Mouse (Mus musculus) macrophage (primary cell): ENCODE data around the gene Tsnax. TPM values are rescaled to one million over a fixed set of nuclear protein-coding genes. Genes with fewer than 3 reads are reported as not detected.
A peak's percentile ranks its signal among the peaks of the same experiment; 100 is the strongest.

Experiments
- H3K27ac ChIP-seq: fragments of 350-480 bp; formaldehyde crosslinking; 2 replicates; pipeline ENCODE4 v1.9.0; 2021
- H3K36me3 ChIP-seq: fragments of 350-480 bp; formaldehyde crosslinking; 2 replicates; pipeline ENCODE4 v1.9.0; 2021; ENCODE audit errors: inconsistent target
- H3K4me3 ChIP-seq: fragments of 350-480 bp; formaldehyde crosslinking; 2 replicates; pipeline ENCODE4 v1.9.0; 2021; ENCODE audit errors: inconsistent target
- H3K79me2 ChIP-seq: fragments of 350-480 bp; formaldehyde crosslinking; 2 replicates; pipeline ENCODE4 v1.9.0; 2021; ENCODE audit errors: inconsistent target
- WGBS: methylation state at CpG from one replicate; pipeline ENCODE4 v1.1.7; 2026; ENCODE audit warnings: inconsistent platforms; ENCODE audit not compliant: missing documents; 5-methylcytosine and 5-hydroxymethylcytosine counted together
- polyA plus RNA-seq: library from polyadenylated mRNA; stranded (reverse); fragments of 250-400 nt; gene quantifications from 3 replicates; pipeline ENCODE4 v1.2.4, GENCODE M21; 2018; ENCODE audit warnings: inconsistent platforms
- total RNA-seq, 78 experiments: library from RNA; depleted of rRNA; stranded (reverse); fragments of 250-400 nt; gene quantifications; 1 replicate in 9 of 78; 2 replicates in 24 of 78; 3 replicates in 43 of 78; 4 replicates in 2 of 78; pipeline ENCODE4 v1.2.4; 2018; ENCODE audit warnings: inconsistent platforms in 56 of 78

The Tsnax gene
- total RNA-seq (2018; cell fraction: chromatin; rRNA removed), result 10 to 100 TPM in 22 of 26 experiments, 1 to 10 TPM in 4; 5.6 to 54.4 (median 29.0) TPM
- total RNA-seq (2018; cell fraction: cytosol; rRNA removed), result 10 to 100 TPM; 26.1 to 43.2 (median 37.5) TPM
- total RNA-seq (2018; cell fraction: nucleus; rRNA removed), result 10 to 100 TPM in 24 of 26 experiments, 1 to 10 TPM in 2; 9.4 to 58.5 (median 27.9) TPM
- polyA plus RNA-seq, result 32.8 to 60.5 TPM (median 37.0 TPM) in 3 replicates

DNA sequence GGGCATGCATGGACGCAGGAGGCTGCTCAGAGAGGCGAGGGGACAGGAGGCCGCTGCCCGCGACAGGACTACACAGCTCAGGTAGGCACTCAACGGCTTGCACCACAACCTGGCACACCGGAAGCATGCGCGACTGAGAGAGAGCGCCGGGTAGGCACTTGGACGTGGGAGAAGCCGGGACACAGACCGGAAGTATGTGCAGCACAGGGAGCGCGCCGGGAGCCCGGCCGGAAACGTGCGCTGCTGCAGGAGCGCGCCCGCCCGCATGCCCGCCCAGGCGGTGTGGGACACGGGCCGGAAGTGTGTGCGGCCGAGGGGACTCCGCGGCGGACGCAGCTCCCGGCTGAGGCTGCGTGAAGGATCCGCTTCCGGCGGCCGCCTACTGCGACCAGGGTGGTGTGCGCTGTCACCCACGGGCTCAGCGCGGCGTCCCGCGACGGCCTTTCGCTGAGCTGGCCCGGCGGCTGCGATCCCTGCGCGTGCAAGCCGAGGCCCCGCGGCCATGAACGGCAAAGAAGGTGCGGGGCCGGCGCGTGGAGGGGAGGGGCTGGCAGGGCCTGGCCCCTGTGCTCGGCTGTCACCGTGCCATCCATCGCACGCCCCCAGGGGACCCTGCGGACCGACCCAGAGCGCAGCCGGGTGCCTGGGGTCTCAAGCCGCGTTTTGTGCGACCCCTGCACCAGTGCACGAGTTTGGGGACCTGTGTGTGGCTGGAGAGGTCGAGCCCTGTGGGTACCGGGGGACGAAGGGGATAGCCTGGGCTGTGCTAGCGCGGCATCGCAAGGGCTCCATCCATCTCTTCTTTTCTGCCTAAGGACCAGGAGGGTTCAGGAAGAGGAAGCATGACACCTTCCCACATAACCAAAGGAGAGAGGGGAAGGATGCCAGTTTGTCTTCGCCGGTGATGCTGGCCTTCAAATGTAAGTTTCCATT, at the start of gene Tsnax:
Gene Tsnax (plus strand): TSS at position 303 of the 933 bp plus-strand sequence.
- no peak within 1 kb of the TSS for H3K27ac ChIP-seq
- H3K36me3 ChIP-seq, result no peaks in the 10 kb centered on the region
- WGBS, result 4% methylated on average over 80 of the region's 84 CpGs
- peak within 1 kb of the TSS; percentile 63 for H3K4me3 ChIP-seq
- H3K79me2 ChIP-seq, result peaks cover 9% of the 10 kb centered on the region; the same call in 1 of the 2 replicates

GRCm38 (mm10) chr8:124963246-124963645, 49.6 kb upstream of the Tsnax start:
- Histone ChIP-seq H3K79me2 (no peaks in the 10 kb centered on the region), H3K27ac (no peak overlapping the region), H3K4me3 (no peak overlapping the region), H3K36me3 (no peaks in the 10 kb centered on the region)
- WGBS, result 97% methylated on average over 4 of the region's 5 CpGs

- WGBS, result 88% methylated on average over 8 of the region's 8 CpGs
- Histone ChIP-seq H3K27ac (no peak overlapping the region), H3K79me2 (no peaks in the 10 kb centered on the region), H3K4me3 (no peak overlapping the region), H3K36me3 (no peaks in the 10 kb centered on the region)
Observed at GRCm38 (mm10) chr8:124964966-124965365, 47.8 kb upstream of the Tsnax start.

- Histone ChIP-seq H3K4me3 (no peak overlapping the region), H3K79me2 (no peaks in the 10 kb centered on the region), H3K27ac (no peak overlapping the region), H3K36me3 (no peaks in the 10 kb centered on the region)
- 91% methylated on average over 6 of the region's 6 CpGs for WGBS
Observed at GRCm38 (mm10) chr8:124970312-124970933, 42.4 kb upstream of the Tsnax start.

GRCm38 (mm10) chr8:124973221-124973620, 39.6 kb upstream of the Tsnax start:
- Histone ChIP-seq H3K27ac (no peak overlapping the region), H3K36me3 (no peaks in the 10 kb centered on the region), H3K79me2 (no peaks in the 10 kb centered on the region), H3K4me3 (no peak overlapping the region)
- WGBS, result 93% methylated on average over 8 of the region's 8 CpGs

DNA sequence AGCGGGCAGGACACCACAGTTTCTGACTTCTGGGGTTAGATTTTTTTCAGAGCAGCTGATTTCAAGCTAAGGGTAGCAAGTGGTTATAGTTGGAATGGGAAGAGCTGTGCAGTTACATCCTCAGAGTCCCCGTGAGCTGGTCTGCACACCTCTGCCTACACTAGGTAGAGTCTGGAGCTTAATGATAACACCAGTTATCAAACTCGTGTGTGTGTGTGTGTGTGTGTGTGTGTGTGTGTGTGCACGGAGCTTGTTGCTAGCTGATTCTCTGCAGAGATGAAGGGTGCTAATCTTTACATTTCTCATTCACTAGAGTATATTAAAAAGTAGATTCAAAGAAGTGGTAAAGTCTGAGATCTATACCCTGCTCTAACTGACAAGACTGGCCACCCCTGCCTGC, 38.5 kb upstream of the Tsnax start:
- Histone ChIP-seq H3K79me2 (no peaks in the 10 kb centered on the region), H3K4me3 (no peak overlapping the region), H3K27ac (no peak overlapping the region), H3K36me3 (no peaks in the 10 kb centered on the region)
- 82% methylated on average over 4 of the region's 4 CpGs for WGBS

DNA sequence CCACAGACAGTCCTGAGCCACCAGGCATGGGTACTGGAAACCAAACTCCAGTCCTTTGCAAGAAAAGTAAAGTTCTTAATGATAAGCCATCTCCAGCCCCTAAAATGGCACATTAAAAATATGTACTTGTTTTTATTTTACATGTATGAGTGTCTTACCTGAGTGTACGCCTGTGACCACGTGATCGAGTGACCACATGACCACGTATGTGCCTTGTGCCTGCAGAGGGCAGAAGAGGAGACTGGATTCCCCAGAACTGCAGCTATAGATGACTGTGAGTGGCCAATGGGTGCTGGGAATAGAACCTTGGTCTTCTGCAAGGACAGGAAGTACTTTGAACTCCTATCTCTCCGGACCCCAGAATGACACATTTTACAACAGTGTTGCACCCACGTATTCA, 36.6 kb upstream of the Tsnax start:
- Histone ChIP-seq H3K27ac (no peak overlapping the region), H3K4me3 (no peak overlapping the region), H3K36me3 (no peaks in the 10 kb centered on the region), H3K79me2 (no peaks in the 10 kb centered on the region)
- 85% methylated on average over 6 of the region's 6 CpGs for WGBS

DNA sequence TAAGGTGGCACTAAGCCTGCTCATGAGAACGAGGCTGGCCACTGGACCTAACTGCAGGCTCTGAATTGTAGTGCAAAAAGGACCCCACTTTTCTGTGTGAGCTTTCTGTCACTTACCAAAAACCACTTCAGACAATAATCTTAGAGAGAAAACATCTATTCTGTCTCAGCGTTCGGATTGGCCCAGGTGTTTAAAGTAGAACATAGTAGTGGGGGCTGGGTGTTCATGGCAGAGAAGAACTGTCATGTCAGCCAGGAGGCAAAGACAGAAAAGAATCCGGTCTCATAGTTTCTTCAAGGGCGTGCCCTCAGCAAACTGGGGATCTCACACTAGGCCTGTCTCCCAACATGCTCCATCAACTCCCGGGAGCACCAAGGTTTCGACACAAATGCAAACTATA, 34.8 kb upstream of the Tsnax start:
- WGBS, result 92% methylated on average over 7 of the region's 7 CpGs
- H3K36me3 ChIP-seq, result no peaks in the 10 kb centered on the region
- no peaks in the 10 kb centered on the region for H3K79me2 ChIP-seq
- H3K27ac ChIP-seq, result no peak overlapping the region
- no peak overlapping the region for H3K4me3 ChIP-seq

DNA sequence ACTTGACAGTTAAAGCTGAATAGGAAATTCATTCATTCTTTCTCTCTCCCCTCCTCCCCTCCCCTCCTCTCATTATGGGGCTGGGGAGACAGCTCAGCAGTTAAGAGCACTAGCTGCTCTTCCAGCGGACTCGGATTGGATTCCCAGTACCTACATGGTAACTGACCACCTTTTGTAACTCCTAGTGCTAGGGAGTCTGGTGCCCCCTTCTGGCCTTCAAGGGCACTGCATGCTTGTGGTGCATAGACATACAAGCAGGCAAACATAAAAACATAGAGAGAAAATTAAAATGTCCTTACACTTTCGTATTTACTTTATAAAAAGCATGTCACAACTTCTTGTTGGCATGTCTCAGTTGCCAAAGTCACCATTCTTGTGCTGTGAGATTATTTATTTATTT, 32.8 kb upstream of the Tsnax start:
- Histone ChIP-seq H3K36me3 (no peaks in the 10 kb centered on the region), H3K4me3 (no peak overlapping the region), H3K79me2 (no peaks in the 10 kb centered on the region), H3K27ac (no peak overlapping the region)
- WGBS, result 89% methylated on average over 3 of the region's 3 CpGs

DNA sequence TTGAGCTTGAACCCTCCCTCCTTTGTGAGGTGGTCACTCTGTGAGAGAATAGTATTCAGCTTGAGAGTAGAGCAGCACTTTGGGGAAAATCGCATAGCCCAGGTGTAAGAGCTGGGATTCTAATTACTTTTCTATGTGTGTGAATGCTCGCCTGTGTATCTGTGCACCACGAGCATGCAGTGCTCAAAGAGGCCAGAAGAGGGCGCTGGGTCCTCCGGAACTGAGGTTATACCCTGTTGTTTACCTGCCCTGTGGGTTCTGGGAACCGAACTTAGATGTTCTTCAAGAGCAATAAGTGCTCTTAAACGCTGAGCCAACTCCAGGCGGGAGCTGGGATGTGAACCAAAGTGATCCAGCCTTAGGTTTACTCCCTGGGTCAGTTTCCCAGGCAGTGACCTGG, 32.0 kb upstream of the Tsnax start:
- no peaks in the 10 kb centered on the region for H3K79me2 ChIP-seq
- WGBS, result 90% methylated on average over 8 of the region's 8 CpGs
- H3K36me3 ChIP-seq, result no peaks in the 10 kb centered on the region
- H3K27ac ChIP-seq, result no peak overlapping the region
- no peak overlapping the region for H3K4me3 ChIP-seq

- Histone ChIP-seq H3K79me2 (no peaks in the 10 kb centered on the region), H3K27ac (no peak overlapping the region), H3K4me3 (no peak overlapping the region), H3K36me3 (no peaks in the 10 kb centered on the region)
- WGBS, result 39% methylated on average over 17 of the region's 17 CpGs
Observed at GRCm38 (mm10) chr8:124990923-124991667, 21.7 kb upstream of the Tsnax start.

GRCm38 (mm10) chr8:124991668-124991926, 21.2 kb upstream of the Tsnax start:
- Histone ChIP-seq H3K79me2 (no peaks in the 10 kb centered on the region), H3K27ac (no peak overlapping the region), H3K36me3 (no peaks in the 10 kb centered on the region), H3K4me3 (no peak overlapping the region)
- WGBS, result 73% methylated on average over 6 of the region's 6 CpGs

DNA sequence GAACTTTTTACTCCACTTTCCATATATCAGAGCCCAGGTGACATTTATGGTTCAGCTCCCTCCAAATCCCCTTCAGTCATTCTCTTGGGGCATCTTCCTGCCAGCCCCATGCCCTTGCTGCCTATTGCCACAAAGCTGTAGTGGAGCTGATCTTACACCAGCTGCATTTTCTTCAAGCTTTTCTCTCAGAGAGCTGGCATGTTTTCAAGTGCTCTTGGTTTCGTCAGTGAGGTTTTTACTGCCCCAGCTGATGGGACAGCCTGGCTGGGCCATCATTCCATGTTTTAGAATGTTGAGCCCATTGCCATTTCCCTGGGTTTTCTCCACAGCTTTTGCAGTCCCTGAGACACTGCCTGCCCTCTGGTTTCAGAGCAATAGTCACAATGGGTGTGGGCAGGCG, 17.0 kb upstream of the Tsnax start:
- H3K79me2 ChIP-seq, result no peaks in the 10 kb centered on the region
- 66% methylated on average over 2 of the region's 2 CpGs for WGBS
- H3K27ac ChIP-seq, result no peak overlapping the region
- H3K4me3 ChIP-seq, result no peak overlapping the region
- no peaks in the 10 kb centered on the region for H3K36me3 ChIP-seq

GRCm38 (mm10) chr8:125024085-125024484, 11.3 kb downstream of the Tsnax start:
- 94% methylated on average over 8 of the region's 8 CpGs for WGBS
- H3K27ac ChIP-seq, result no peak overlapping the region
- peaks cover 38% of the 10 kb centered on the region for H3K36me3 ChIP-seq
- H3K4me3 ChIP-seq, result no peak overlapping the region
- no peaks in the 10 kb centered on the region for H3K79me2 ChIP-seq
